Mouse (Mus musculus) liver, adult 2 months (tissue): ENCODE measurements at regions not wholly inside any gene's neighbourhood (a gene's known extent, or its start where the extent isn't known, plus 50 kb on each side); places are given as distances from the start of the nearest gene placed in this dataset.

Source experiments
- DNase-seq: peaks from one replicate; pipeline ENCODE4 v3.0.0-alpha.2; 2011; ENCODE audit warnings: low read depth, low spot score; ENCODE audit errors: extremely low read depth
- H3K27ac ChIP-seq: fragments of 200-500 bp; replicated peaks from 2 replicates; pipeline ENCODE4 v1.5.1; 2012; ENCODE audit warnings: low read depth, mild to moderate bottlenecking, control low read depth, inconsistent platforms, low read length; ENCODE audit not compliant: insufficient read depth
- H3K27me3 ChIP-seq: fragments of 200-500 bp; 2 replicates; pipeline ENCODE4 v1.6.1; 2012; ENCODE audit warnings: mild to moderate bottlenecking, moderate library complexity, low read length, inconsistent platforms; ENCODE audit not compliant: control insufficient read depth, insufficient read depth
- H3K36me3 ChIP-seq: fragments of 200-500 bp; 2 replicates; pipeline ENCODE4 v1.6.1; 2012; ENCODE audit warnings: low read length, inconsistent platforms; ENCODE audit not compliant: control insufficient read depth, insufficient read depth
- H3K4me1 ChIP-seq: fragments of 200-500 bp; 2 replicates; pipeline ENCODE4 v1.6.1; 2011; ENCODE audit warnings: low read length; ENCODE audit not compliant: control insufficient read depth, insufficient read depth
- H3K4me3 ChIP-seq: fragments of 200-500 bp; 2 replicates; pipeline ENCODE4 v1.5.1; 2011; ENCODE audit warnings: low read depth, mild to moderate bottlenecking, control low read depth, low read length, moderate library complexity; ENCODE audit not compliant: insufficient read depth
- H3K79me2 ChIP-seq: fragments of 200-500 bp; 2 replicates; pipeline ENCODE4 v1.6.1; 2012; ENCODE audit warnings: inconsistent platforms, mild to moderate bottlenecking, low read length, moderate library complexity; ENCODE audit not compliant: control insufficient read depth, insufficient read depth
- H3K9ac ChIP-seq: fragments of 200-500 bp; 2 replicates; pipeline ENCODE4 v1.6.1; 2012; ENCODE audit warnings: low read depth, mild to moderate bottlenecking, control low read depth, inconsistent platforms, low read length
- CTCF ChIP-seq: fragments of 200-500 bp; IDR thresholded peaks from 2 replicates; pipeline ENCODE4 v1.5.1; 2011; ENCODE audit warnings: low read depth, low read length, control low read depth
- POLR2A ChIP-seq: fragments of 200-500 bp; IDR thresholded peaks from 2 replicates; pipeline ENCODE4 v1.6.1; 2011; ENCODE audit warnings: low read length, control low read depth; ENCODE audit not compliant: insufficient read depth; ENCODE audit errors: extremely low read depth
- WGBS: fragments of 180-500 bp; shearing (Covaris S2); methylation state at CpG from one replicate; pipeline ENCODE4 v1.1.7; 2018; 5-methylcytosine and 5-hydroxymethylcytosine counted together

GRCm38 (mm10) chr19:18056414-18057254 is 219.2 kb upstream of the Pcsk5 start:
- DNase-seq: no peak
- H3K9ac ChIP-seq: no peak overlapping the region
- no peaks in the 10 kb centered on the region for H3K36me3 ChIP-seq
- H3K4me1 ChIP-seq: no peaks in the 10 kb centered on the region
- H3K27me3 ChIP-seq: no peaks in the 10 kb centered on the region
- no peaks in the 10 kb centered on the region for H3K79me2 ChIP-seq
- TF ChIP-seq CTCF (no peak), POLR2A (no peak)
- WGBS: 89% methylated on average over 21 of the region's 21 CpGs
- no peak overlapping the region for H3K4me3 ChIP-seq
- no peak overlapping the region for H3K27ac ChIP-seq

GRCm38 (mm10) chr19:18050353-18050752 is 212.9 kb upstream of the Pcsk5 start:
- Histone ChIP-seq H3K27me3 (no peaks in the 10 kb centered on the region), H3K27ac (no peak overlapping the region), H3K4me3 (no peak overlapping the region), H3K9ac (no peak overlapping the region), H3K36me3 (no peaks in the 10 kb centered on the region), H3K4me1 (no peaks in the 10 kb centered on the region), H3K79me2 (no peaks in the 10 kb centered on the region)
- no peak for DNase-seq
- 52% methylated on average over 2 of the region's 2 CpGs for WGBS
- no peak for TF ChIP-seq CTCF
- TF ChIP-seq POLR2A: no peak

GRCm38 (mm10) chr19:18034225-18034624 is 196.8 kb upstream of the Pcsk5 start:
- H3K27me3 ChIP-seq: no peaks in the 10 kb centered on the region
- 64% methylated on average over 1 of the region's 1 CpGs for WGBS
- no peaks in the 10 kb centered on the region for H3K36me3 ChIP-seq
- H3K4me1 ChIP-seq: no peaks in the 10 kb centered on the region
- no peak for DNase-seq
- TF ChIP-seq CTCF (no peak), POLR2A (no peak)
- no peaks in the 10 kb centered on the region for H3K79me2 ChIP-seq
- H3K4me3 ChIP-seq: no peak overlapping the region
- no peak overlapping the region for H3K9ac ChIP-seq
- H3K27ac ChIP-seq: no peak overlapping the region

- no peaks in the 10 kb centered on the region for H3K4me1 ChIP-seq
- 92% methylated on average over 5 of the region's 5 CpGs for WGBS
- H3K79me2 ChIP-seq: no peaks in the 10 kb centered on the region
- H3K9ac ChIP-seq: no peak overlapping the region
- H3K36me3 ChIP-seq: no peaks in the 10 kb centered on the region
- H3K27ac ChIP-seq: no peak overlapping the region
- H3K27me3 ChIP-seq: no peaks in the 10 kb centered on the region
- no peak for DNase-seq
- TF ChIP-seq POLR2A (no peak), CTCF (no peak)
- no peak overlapping the region for H3K4me3 ChIP-seq
These were observed 196.2 kb upstream of the Pcsk5 start for GRCm38 (mm10) chr19:18033599-18033998.

- WGBS: 85% methylated on average over 4 of the region's 4 CpGs
- TF ChIP-seq CTCF: no peak
- Histone ChIP-seq H3K79me2 (no peaks in the 10 kb centered on the region), H3K27ac (no peak overlapping the region), H3K4me1 (no peaks in the 10 kb centered on the region), H3K9ac (no peak overlapping the region), H3K36me3 (no peaks in the 10 kb centered on the region), H3K27me3 (no peaks in the 10 kb centered on the region), H3K4me3 (no peak overlapping the region)
- no peak for DNase-seq
These were observed 188.4 kb upstream of the Pcsk5 start for GRCm38 (mm10) chr19:18025877-18026276.

- TF ChIP-seq CTCF: no peak
- DNase-seq: no peak
These were observed 182.9 kb upstream of the Pcsk5 start for GRCm38 (mm10) chr19:18020351-18020750.

More at GRCm38 (mm10) chr19:18020351-18020750, 182.9 kb upstream of the Pcsk5 start:
- no peak overlapping the region for H3K4me3 ChIP-seq
- no peaks in the 10 kb centered on the region for H3K79me2 ChIP-seq
- no peaks in the 10 kb centered on the region for H3K4me1 ChIP-seq
- no peaks in the 10 kb centered on the region for H3K27me3 ChIP-seq
- H3K36me3 ChIP-seq: no peaks in the 10 kb centered on the region
- WGBS: 75% methylated on average over 2 of the region's 2 CpGs
- H3K27ac ChIP-seq: no peak overlapping the region
- H3K9ac ChIP-seq: no peak overlapping the region
